Mouse (Mus musculus) cortical plate, adult 2 months (tissue): ENCODE results near the gene Stard7.

Source experiments
- CTCF ChIP-seq: fragments of 200-500 bp; IDR thresholded peaks from 2 replicates; pipeline ENCODE4 v1.5.1; 2011; ENCODE audit warnings: mild to moderate bottlenecking, control low read depth, low read length; ENCODE audit not compliant: insufficient read depth; ENCODE audit errors: extremely low read depth
- POLR2A ChIP-seq: fragments of 200-500 bp; IDR thresholded peaks from 2 replicates; pipeline ENCODE4 v1.6.1; 2011; ENCODE audit warnings: mild to moderate bottlenecking, low read length, control low read depth; ENCODE audit not compliant: insufficient read depth; ENCODE audit errors: extremely low read depth

DNA sequence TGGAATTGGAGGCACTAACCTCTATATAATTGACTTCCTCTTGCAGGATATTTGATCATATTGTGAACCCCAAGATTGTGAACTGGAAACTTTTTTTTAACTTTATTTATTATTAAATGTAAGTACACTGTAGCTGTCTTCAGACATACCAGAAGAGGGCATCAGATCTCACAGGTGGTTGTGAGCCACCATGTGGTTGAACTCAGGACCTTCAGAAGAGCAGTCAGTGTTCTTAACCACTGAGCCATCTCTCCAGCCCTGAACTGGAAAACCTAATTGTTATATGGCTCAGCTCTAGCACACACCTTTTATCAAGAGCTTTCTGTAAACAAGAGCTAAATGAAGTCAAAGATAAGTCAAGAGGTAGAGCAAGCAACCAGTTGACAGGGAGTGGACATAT lies 36.1 kb downstream of the Stard7 start:
- no peak for TF ChIP-seq POLR2A
- TF ChIP-seq CTCF, result no peak
